In the genomic region with DNA sequence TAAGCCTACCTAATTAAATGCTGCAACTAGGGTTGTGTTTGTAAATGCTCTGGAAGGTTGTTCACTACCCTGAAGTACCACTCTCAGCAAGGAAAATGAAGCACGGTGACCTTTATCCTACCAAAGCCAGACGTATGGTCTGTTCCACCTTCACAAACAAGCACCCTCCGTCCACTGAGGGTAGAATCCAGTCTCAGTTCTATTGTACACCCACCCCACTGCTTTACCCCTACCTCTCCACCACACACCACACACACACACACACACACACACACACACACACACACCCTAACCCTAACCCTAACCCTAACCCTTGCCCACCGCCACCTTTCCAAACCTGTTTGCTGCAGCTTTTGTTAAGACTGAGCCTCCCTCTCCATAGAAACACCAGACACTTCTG, we compare ENCODE assay signal across 20 mouse cellular contexts. TPM values are rescaled to one million over a fixed set of nuclear protein-coding genes. Genes with fewer than 3 reads are reported as not detected.
"Had no signal": no experiment of that assay in that cellular context is flagged by ENCODE, and none has a peak within 500 bp of the region (broad histone marks: within the 10 kb centered on the region; RNA-seq: fewer than 3 reads in every experiment).

No protein-coding gene starts in this region.

- H3K27me3 ChIP-seq: hindbrain, embryonic 15.5 days; megakaryocyte, embryonic 14.5 days; midbrain, embryonic 12.5 days; neural tube, embryonic 12.5 days had no signal

- H3K4me1 ChIP-seq: hindbrain, embryonic 15.5 days; limb, embryonic 10.5 days; midbrain, embryonic 12.5 days; neural tube, embryonic 12.5 days had no signal

- DNase-seq: kidney, adult 8-10 months; kidney, postnatal 14 days; lung, embryonic 14.5 days; lung, postnatal 14 days; right cerebral cortex, postnatal 4 days; spleen, adult 18-20 months; thymus, adult 18-20 months; thymus, postnatal 25 days had no signal

- H3K27ac ChIP-seq: hindbrain, embryonic 15.5 days; limb, embryonic 10.5 days; macrophage; midbrain, embryonic 12.5 days; neural tube, embryonic 12.5 days had no signal

- H3K9me3 ChIP-seq: limb, embryonic 10.5 days had no signal

- H3K4me3 ChIP-seq: hindbrain, embryonic 15.5 days; limb, embryonic 10.5 days; megakaryocyte, embryonic 14.5 days; midbrain, embryonic 12.5 days; neural tube, embryonic 12.5 days had no signal

- H3K9ac ChIP-seq: hindbrain, embryonic 15.5 days; lung, embryonic 14.5 days; midbrain, embryonic 12.5 days; neural tube, embryonic 12.5 days had no signal

- H3K4me2 ChIP-seq: hindbrain, embryonic 15.5 days; lung, embryonic 14.5 days; midbrain, embryonic 12.5 days; neural tube, embryonic 12.5 days had no signal

- ATAC-seq: intestine, embryonic 16.5 days had no signal

RNA-seq across cellular contexts. Expression of a gene that starts 49.1 kb away (rescaled TPM):
- total RNA-seq: midbrain, postnatal 0 days had no signal
- polyA plus RNA-seq: large intestine, adult 2 months; limb, embryonic 14.5 days; stomach, embryonic 14.5 days; urinary bladder, adult 2 months had no signal
